Mouse (Mus musculus): ENCODE measurements around the gene Olfr288.

DNA sequence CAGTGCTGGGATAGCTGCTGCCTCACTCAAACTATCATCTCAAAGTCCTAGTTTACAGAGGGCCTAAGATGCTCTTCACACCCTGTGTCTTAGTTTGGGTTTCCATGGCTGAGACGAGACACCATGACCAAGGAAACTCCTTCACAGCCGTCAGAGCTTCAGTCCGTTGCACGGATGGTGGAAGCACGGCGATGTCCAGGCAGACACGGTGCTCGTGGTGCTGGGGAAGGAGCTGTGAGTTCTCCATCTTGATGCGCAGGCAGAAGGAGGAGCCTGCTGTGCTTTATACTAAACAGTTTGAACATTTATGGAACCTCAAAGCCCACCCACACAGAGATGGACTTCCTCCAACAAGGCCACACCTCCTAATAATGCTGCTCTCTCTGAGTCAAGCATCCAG lies 58.5 kb downstream of the Olfr288 start:
- TF ChIP-seq CTCF (IDR thresholded peaks at IDR 0.05; ENCODE audit: insufficient read depth, low read length) (no peak), POLR2A (IDR thresholded peaks at IDR 0.05; ENCODE audit: borderline replicate concordance, extremely low read depth, low read depth, low read length) (no peak)

Data from lung, adult 2 months (tissue).